Mouse (Mus musculus): ENCODE measurements around the gene Bean1.

GRCm38 (mm10) chr8:104201622-104202021 lies 31.4 kb downstream of the Bean1 start:
- TF ChIP-seq GATA1 (IDR thresholded peaks at IDR 0.05; ENCODE audit: low read length) (no peak), TAL1 (IDR thresholded peaks at IDR 0.05; ENCODE audit: low read length) (no peak)

Measured in erythroblast, embryonic 14.5 days (primary cell).